Mouse (Mus musculus) erythroblast, adult 5-6 weeks (primary cell): ENCODE measurements around the gene Tmem158. TPM values are rescaled to one million over a fixed set of nuclear protein-coding genes. Genes with fewer than 3 reads are reported as not detected.

Experiments
- ATAC-seq: replicated peaks from 2 replicates; pipeline ENCODE4 v1.8.0; 2016; ENCODE audit warnings: moderate number of reproducible peaks, mild to moderate bottlenecking, moderate TSS enrichment, inconsistent platforms; ENCODE audit not compliant: poor library complexity, low FRiP score, severe bottlenecking
- total RNA-seq, 2 experiments: library from RNA; stranded (forward) in 1 of 2; stranded (reverse) in 1 of 2; fragments of 150-400 nt in 1 of 2; fragments of 200-764, 138-1000 nt in 1 of 2; gene quantifications; 2 replicates each; pipeline versions ENCODE4 v1.2.3 to v1.2.4; 2015 to 2017; ENCODE audit warnings: low replicate concordance in 2 of 2

The Tmem158 gene
- 1.3 TPM in 1 of 2 replicates, not detected in the other for total RNA-seq (2015; ENCODE audit: low replicate concordance)
- not detected in 2 replicates for total RNA-seq (2017; ENCODE audit: low replicate concordance)

DNA sequence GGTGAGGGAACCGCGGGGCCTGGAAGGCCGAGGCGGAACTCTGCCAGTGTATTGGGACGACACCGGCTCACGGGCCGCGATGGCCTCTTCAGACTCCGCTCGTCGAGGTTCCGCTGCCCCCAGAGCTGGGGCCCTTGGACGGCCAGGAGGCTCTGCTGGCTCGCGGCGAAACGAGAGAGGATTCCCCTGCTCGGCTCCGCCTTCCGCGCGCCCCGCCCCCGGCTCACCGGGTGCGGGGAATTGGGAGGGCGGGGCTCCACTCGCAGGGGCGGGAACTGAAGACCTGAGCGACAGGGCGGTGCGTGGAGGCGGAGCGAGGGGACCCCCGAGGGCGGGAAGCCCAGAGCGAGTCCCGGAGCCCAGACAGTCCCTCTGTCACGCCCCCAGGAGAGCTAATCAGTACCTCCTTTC is at the start of gene Tmem158:
TSS of gene Tmem158 (minus strand) at position 154 of the 411 bp plus-strand sequence.
- ATAC-seq: peak; percentile 69

GRCm38 (mm10) chr9:123309685-123310365 is 49.3 kb upstream of the Tmem158 start:
- ATAC-seq: no peak

DNA sequence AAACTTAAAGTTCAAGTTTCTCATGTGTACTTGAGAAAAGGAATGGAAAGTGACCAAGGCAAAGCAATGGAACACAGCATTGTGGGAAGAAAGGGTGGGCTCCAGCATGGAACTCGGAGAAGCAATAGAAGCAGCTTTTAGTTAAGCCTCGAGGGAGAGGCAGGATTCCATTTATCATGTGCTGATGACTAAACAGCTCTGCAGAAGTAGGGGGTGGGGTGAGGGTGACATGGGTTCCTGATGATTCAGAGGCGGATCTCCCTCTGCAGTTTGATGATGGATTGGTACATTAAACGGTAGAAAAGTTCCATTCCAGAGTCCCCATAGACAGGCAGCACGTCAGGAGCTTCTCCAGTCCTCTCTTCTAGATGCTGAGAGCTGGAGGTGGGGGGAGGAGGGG is 48.5 kb upstream of the Tmem158 start:
- ATAC-seq: no peak

GRCm38 (mm10) chr9:123304917-123305316 is 44.4 kb upstream of the Tmem158 start:
- ATAC-seq: no peak

- no peak for ATAC-seq
Measured at GRCm38 (mm10) chr9:123303952-123304351, 43.4 kb upstream of the Tmem158 start.

DNA sequence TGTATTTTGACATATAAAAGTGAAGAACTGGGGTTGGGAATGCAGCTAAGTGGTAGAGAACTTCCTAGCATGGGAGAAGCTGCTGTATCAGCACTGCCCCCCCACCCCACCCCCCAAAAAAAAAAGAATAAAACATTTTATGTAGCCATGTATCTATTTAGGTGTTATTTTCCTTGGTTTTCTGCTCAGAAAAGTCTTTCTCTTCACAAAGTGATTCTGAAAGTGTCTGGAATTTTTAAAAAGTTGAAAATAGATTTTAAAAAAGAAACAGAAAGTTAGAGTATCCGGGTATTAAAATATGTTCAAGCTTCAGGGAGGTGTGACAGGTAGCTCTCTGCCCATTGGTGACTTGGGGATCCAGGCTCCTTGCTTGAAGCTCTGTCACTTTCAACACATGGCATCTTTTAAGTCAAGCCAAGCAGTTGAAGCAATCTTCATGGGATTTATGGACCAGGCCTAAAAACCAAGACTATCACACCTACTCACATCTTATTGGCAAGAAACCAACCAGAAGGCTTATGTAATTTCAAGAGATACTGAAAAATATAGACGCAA is 42.3 kb upstream of the Tmem158 start:
- ATAC-seq: no peak

DNA sequence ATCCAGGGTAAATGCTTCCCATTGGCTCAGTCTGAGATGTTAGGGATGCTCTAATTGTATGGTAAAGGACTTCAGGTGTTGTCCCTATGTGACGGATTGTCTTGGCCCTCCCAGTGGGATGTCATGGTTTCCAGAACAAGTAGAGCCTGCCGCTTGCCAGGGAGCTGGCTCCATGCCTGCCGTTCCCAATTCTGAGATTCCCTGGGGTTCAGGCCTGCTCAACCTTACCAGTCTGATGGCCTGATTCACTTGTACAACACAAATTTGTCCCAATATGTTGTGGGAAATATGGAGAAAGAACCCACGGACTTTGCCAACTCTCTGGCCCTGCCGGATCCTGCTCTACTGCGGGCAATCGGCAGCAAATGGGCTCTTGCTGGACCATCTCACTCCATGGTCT is 37.3 kb upstream of the Tmem158 start:
- no peak for ATAC-seq

GRCm38 (mm10) chr9:123296229-123296628 is 35.7 kb upstream of the Tmem158 start:
- ATAC-seq: no peak

DNA sequence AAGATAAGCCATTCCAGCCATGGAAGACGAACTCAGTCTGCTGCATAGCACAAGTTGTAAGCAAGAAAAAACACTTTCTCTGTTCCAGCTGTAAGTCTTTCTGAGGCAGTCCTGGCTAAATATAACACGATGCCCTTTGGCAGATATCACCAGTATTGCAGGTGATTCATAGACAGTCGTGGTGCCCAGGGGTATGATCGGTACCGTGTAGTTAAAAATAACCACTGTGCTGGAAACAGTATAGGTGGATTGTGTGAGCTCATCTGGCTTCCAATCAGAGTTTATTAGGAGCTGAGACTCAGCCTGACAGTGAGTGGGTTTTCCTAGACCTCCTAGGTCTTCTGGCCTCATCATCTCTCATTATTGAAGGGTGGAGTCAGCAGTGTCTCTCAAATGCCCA is 34.0 kb upstream of the Tmem158 start:
- ATAC-seq: no peak

- no peak for ATAC-seq
Measured at GRCm38 (mm10) chr9:123288378-123288777, 27.8 kb upstream of the Tmem158 start.

GRCm38 (mm10) chr9:123285623-123286022 is 25.1 kb upstream of the Tmem158 start:
- ATAC-seq: no peak

GRCm38 (mm10) chr9:123280775-123281174 is 20.2 kb upstream of the Tmem158 start:
- ATAC-seq: no peak

DNA sequence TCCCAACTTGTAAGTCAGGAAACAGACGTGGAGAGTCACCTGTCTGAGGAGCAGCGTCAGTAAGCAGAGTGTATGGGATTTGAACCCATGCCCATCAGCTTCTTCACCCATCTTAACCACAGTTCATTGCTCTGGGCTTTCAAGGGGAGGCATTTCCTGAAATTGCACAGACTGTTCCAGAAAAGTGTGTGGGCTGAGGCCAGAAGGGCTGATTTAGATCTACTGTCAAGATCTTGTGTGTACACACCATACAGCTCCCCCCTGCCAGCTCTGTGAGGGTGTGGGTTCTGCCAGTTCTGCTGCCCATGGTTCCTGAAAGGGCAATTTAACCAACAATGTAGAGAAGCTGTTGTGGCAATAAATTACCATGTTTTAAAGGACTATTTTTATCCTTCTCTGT is 17.4 kb upstream of the Tmem158 start:
- no peak for ATAC-seq

- no peak for ATAC-seq
Measured at GRCm38 (mm10) chr9:123275373-123275772, 14.8 kb upstream of the Tmem158 start.

- no peak for ATAC-seq
Measured at GRCm38 (mm10) chr9:123274674-123275073, 14.1 kb upstream of the Tmem158 start.

DNA sequence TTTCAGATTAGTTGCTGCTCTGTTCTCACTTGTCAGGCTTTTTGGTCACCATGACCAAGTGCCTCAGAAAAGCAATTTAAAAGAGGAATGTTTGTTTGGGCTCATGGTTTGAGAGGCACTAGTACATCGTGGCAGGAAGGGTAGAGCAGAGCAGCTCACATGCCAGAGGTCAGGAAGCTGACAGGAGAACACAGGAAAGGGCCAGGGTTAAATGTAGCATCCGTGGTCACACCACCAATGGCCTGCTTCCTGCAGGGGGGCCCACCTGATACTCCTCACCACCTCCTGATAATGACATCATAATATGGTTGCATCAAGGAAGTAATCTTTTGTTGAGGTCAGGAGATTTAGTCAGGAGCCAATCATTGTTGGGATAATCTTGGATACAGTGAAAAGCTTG is 13.3 kb upstream of the Tmem158 start:
- no peak for ATAC-seq

DNA sequence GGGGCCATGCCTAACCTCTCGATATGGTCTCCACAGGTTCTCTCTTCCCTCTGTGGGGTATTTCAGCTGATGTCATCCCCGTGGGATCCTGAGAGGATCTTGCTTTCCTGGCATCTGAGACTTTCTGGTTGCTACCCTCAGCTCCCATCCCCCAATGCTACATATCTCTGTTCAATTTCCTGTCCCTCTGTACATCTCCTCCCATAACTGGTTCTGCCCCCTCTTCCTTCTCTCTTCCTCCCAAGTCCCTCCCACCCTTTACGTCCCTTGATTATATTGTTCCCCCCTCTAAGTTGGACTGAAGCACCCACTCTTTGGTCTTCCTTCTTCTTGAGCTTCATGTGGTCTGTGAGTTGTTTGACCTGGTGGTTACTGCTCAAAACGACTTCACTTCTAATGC is 11.0 kb upstream of the Tmem158 start:
- no peak for ATAC-seq

DNA sequence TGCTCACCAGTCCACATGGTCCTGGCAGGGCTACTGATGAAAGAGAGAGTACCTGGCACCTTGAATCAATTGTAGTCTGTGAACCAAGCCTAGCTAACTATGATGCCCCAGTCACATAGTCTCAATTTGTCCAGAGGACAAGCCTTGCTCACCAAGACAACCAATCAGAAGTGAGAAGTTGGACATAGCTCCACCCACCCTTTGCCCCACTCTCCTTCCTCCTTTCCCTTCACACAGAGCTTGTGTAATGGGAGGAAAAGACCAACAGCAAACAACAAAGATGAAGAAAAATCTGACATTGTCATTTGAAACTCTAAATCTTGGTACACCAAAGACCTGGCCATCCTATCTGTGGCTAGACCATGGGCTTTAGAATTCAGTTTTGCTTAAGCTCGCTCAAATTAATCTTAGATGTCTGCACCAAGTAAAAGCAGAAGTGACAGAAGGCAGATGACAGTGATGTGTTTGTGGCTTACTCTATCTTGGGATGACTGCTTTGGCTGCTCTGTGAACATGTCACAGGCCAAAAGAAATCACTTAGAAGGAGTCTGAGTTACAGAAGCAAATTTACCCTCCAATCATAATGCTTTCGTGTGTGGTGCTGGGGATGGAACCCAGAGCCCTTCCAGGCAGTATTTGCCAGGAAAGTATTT is 9.5 kb upstream of the Tmem158 start:
- ATAC-seq: no peak

GRCm38 (mm10) chr9:123259896-123260610 is 511 bp downstream of the Tmem158 start:
- no peak for ATAC-seq

GRCm38 (mm10) chr9:123259461-123259895 is 1.1 kb downstream of the Tmem158 start:
- no peak for ATAC-seq
